Mouse (Mus musculus): ENCODE results near the gene Tedc2.

DNA sequence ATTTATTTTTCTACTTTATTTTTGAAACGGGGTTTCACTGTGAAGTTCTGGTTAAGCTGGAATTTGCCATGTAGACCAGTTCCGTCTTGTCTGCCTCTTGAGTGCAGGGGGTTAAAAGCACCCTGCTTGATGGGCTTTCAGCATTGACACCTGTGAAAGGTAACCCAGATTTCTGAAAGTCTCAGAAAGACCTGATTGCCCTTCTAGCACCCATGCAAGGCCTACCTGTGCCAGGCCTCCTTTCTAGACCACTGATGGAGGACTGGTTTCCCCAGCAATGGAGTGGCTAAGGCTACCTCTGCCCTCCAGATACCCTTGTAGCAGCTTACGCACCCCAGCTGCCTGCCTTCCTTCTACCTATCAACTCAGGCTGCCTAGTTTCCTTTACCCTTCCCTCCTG lies 50.5 kb downstream of the Tedc2 start:
- TF ChIP-seq CTCF (IDR thresholded peaks at IDR 0.05), result no peak
- no peak for TF ChIP-seq POLR2A (IDR thresholded peaks at IDR 0.05; ENCODE audit: insufficient read depth, low read depth, low read length)
